Mouse (Mus musculus): ENCODE measurements at regions not wholly inside any gene's neighbourhood (a gene's known extent, or its start where the extent isn't known, plus 50 kb on each side); places are given as distances from the start of the nearest gene placed in this dataset.
A peak's percentile ranks its signal among the peaks of the same experiment; 100 is the strongest.

- H3K36me3 ChIP-seq (ENCODE audit: control insufficient read depth, insufficient read depth), result no peaks in the 10 kb centered on the region
- H3K9ac ChIP-seq (replicated peaks; ENCODE audit: low read depth, low read length), result no peak overlapping the region
- no peak overlapping the region for H3K27ac ChIP-seq (ENCODE audit: low read length)
- H3K9me3 ChIP-seq (ENCODE audit: control insufficient read depth, low read length), result no peaks in the 10 kb centered on the region
- no peaks in the 10 kb centered on the region for H3K27me3 ChIP-seq (replicated peaks; ENCODE audit: control insufficient read depth, insufficient read depth, low read length)
- no peak overlapping the region for H3K4me3 ChIP-seq (replicated peaks; ENCODE audit: low read length)
- WGBS, result 74% methylated on average over 7 of the region's 7 CpGs
- no peak for ATAC-seq
- no peaks in the 10 kb centered on the region for H3K4me1 ChIP-seq (replicated peaks; ENCODE audit: control insufficient read depth, insufficient read depth, low read length)
- no peak overlapping the region for H3K4me2 ChIP-seq (ENCODE audit: low read length)
These were observed 267.8 kb downstream of the Dhx15 start for GRCm38 (mm10) chr5:51922494-51922893.

- Histone ChIP-seq H3K27ac (ENCODE audit: low read length) (no peak overlapping the region), H3K4me3 (replicated peaks; ENCODE audit: low read length) (no peak overlapping the region), H3K9me3 (ENCODE audit: control insufficient read depth, low read length) (no peaks in the 10 kb centered on the region), H3K4me2 (ENCODE audit: low read length) (no peak overlapping the region), H3K4me1 (replicated peaks; ENCODE audit: control insufficient read depth, insufficient read depth, low read length) (peaks cover 2% of the 10 kb centered on the region; the same call in 1 of the 2 replicates), H3K36me3 (ENCODE audit: control insufficient read depth, insufficient read depth) (no peaks in the 10 kb centered on the region), H3K9ac (replicated peaks; ENCODE audit: low read depth, low read length) (no peak overlapping the region), H3K27me3 (replicated peaks; ENCODE audit: control insufficient read depth, insufficient read depth, low read length) (no peaks in the 10 kb centered on the region)
- 12% methylated on average over 4 of the region's 4 CpGs for WGBS
- no peak for ATAC-seq
These were observed 272.4 kb downstream of the Dhx15 start for GRCm38 (mm10) chr5:51917812-51918448.

GRCm38 (mm10) chr5:51914731-51915130 is 275.6 kb downstream of the Dhx15 start:
- WGBS, result 38% methylated on average over 6 of the region's 6 CpGs
- no peaks in the 10 kb centered on the region for H3K9me3 ChIP-seq (ENCODE audit: control insufficient read depth, low read length)
- H3K4me3 ChIP-seq (replicated peaks; ENCODE audit: low read length), result no peak overlapping the region
- H3K4me2 ChIP-seq (ENCODE audit: low read length), result no peak overlapping the region
- no peak overlapping the region for H3K9ac ChIP-seq (replicated peaks; ENCODE audit: low read depth, low read length)
- H3K4me1 ChIP-seq (replicated peaks; ENCODE audit: control insufficient read depth, insufficient read depth, low read length), result peaks cover 2% of the 10 kb centered on the region; the same call in 1 of the 2 replicates
- no peak; the same call in 1 of the 2 replicates for ATAC-seq
- H3K27me3 ChIP-seq (replicated peaks; ENCODE audit: control insufficient read depth, insufficient read depth, low read length), result no peaks in the 10 kb centered on the region
- no peak overlapping the region for H3K27ac ChIP-seq (ENCODE audit: low read length)
- no peaks in the 10 kb centered on the region for H3K36me3 ChIP-seq (ENCODE audit: control insufficient read depth, insufficient read depth)

DNA sequence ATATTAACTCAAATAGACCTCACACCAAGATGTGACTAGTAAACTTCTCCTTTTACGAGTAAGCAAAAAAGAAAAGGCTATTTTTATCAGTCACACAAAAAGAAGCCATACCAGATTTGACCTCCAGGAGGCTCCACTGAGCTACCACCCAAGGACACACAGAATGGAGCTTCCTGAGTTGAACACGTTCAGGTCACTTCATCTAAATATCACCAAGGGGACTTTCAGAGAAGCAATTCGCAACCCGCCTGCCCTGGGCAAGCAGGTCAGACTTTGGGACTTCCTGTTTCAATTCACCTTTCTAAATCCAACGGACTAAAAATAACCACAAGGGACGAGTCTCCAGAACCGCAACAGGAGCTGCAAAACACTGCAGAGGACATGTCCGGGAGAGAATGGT is 281.5 kb downstream of the Dhx15 start:
- no peaks in the 10 kb centered on the region for H3K4me1 ChIP-seq (replicated peaks; ENCODE audit: control insufficient read depth, insufficient read depth, low read length)
- H3K4me3 ChIP-seq (replicated peaks; ENCODE audit: low read length), result no peak overlapping the region
- no peak overlapping the region for H3K27ac ChIP-seq (ENCODE audit: low read length)
- 76% methylated on average over 8 of the region's 8 CpGs for WGBS
- ATAC-seq, result no peak
- H3K36me3 ChIP-seq (ENCODE audit: control insufficient read depth, insufficient read depth), result no peaks in the 10 kb centered on the region
- H3K9me3 ChIP-seq (ENCODE audit: control insufficient read depth, low read length), result no peaks in the 10 kb centered on the region
- H3K4me2 ChIP-seq (ENCODE audit: low read length), result no peak overlapping the region
- no peaks in the 10 kb centered on the region for H3K27me3 ChIP-seq (replicated peaks; ENCODE audit: control insufficient read depth, insufficient read depth, low read length)
- no peak overlapping the region for H3K9ac ChIP-seq (replicated peaks; ENCODE audit: low read depth, low read length)

- 83% methylated on average over 9 of the region's 9 CpGs for WGBS
- H3K27me3 ChIP-seq (replicated peaks; ENCODE audit: control insufficient read depth, insufficient read depth, low read length), result no peaks in the 10 kb centered on the region
- H3K9ac ChIP-seq (replicated peaks; ENCODE audit: low read depth, low read length), result no peak overlapping the region
- no peak for ATAC-seq
- no peaks in the 10 kb centered on the region for H3K9me3 ChIP-seq (ENCODE audit: control insufficient read depth, low read length)
- H3K4me1 ChIP-seq (replicated peaks; ENCODE audit: control insufficient read depth, insufficient read depth, low read length), result no peaks in the 10 kb centered on the region
- H3K36me3 ChIP-seq (ENCODE audit: control insufficient read depth, insufficient read depth), result no peaks in the 10 kb centered on the region
- no peak overlapping the region for H3K4me2 ChIP-seq (ENCODE audit: low read length)
- no peak overlapping the region for H3K4me3 ChIP-seq (replicated peaks; ENCODE audit: low read length)
- H3K27ac ChIP-seq (ENCODE audit: low read length), result no peak overlapping the region
These were observed 283.8 kb downstream of the Dhx15 start for GRCm38 (mm10) chr5:51906315-51907109.

GRCm38 (mm10) chr5:51894159-51894558 is 296.2 kb downstream of the Dhx15 start:
- ATAC-seq, result no peak
- H3K9me3 ChIP-seq (ENCODE audit: control insufficient read depth, low read length), result no peaks in the 10 kb centered on the region
- no peak overlapping the region for H3K4me2 ChIP-seq (ENCODE audit: low read length)
- H3K27ac ChIP-seq (ENCODE audit: low read length), result no peak overlapping the region
- no peak overlapping the region for H3K4me3 ChIP-seq (replicated peaks; ENCODE audit: low read length)
- H3K4me1 ChIP-seq (replicated peaks; ENCODE audit: control insufficient read depth, insufficient read depth, low read length), result no peaks in the 10 kb centered on the region
- H3K36me3 ChIP-seq (ENCODE audit: control insufficient read depth, insufficient read depth), result no peaks in the 10 kb centered on the region
- 69% methylated on average over 8 of the region's 8 CpGs for WGBS
- H3K27me3 ChIP-seq (replicated peaks; ENCODE audit: control insufficient read depth, insufficient read depth, low read length), result no peaks in the 10 kb centered on the region
- H3K9ac ChIP-seq (replicated peaks; ENCODE audit: low read depth, low read length), result no peak overlapping the region

DNA sequence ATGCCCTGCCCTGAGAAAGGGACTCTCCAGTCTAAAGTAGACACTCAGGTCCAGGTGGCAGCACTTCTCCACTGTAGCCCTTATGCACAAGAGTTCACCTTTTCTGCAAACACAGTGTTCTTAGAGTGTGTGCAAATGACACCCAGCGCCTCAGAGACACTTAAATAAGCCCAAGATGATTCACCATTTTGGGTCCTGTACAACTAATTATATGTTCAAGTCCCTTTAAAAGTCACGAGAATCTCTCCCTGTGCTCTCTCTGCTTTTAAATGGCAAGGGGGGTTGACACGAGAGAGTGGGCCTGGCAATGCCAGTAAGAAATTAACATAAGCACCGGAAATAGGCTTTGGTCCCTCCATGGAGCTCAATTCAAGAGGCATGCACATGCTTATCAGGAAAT is 299.0 kb downstream of the Dhx15 start:
- no peak for ATAC-seq

DNA sequence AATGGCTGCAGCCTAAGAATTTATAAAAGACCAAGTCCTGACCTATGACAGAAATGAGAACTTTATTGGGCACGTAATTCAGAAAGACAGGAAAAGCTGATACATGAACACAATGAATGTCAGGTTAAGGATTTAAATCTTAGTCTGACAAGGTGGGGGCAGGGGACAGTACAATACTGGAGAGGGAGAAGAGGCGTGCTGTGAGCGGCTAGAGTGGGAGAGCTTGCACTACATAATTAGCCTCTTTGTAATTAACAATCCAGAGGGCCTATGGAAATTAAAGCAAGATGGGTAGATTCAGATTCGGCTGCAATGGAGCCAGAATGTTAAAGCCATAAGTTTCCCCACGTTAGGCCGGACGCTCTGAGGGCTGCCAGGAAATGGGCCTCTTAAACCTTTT is 301.9 kb downstream of the Dhx15 start:
- Histone ChIP-seq H3K4me2 (ENCODE audit: low read length) (no peak overlapping the region), H3K27me3 (replicated peaks; ENCODE audit: control insufficient read depth, insufficient read depth, low read length) (no peaks in the 10 kb centered on the region), H3K9me3 (ENCODE audit: control insufficient read depth, low read length) (no peaks in the 10 kb centered on the region), H3K4me1 (replicated peaks; ENCODE audit: control insufficient read depth, insufficient read depth, low read length) (no peaks in the 10 kb centered on the region; the same call in 1 of the 2 replicates), H3K36me3 (ENCODE audit: control insufficient read depth, insufficient read depth) (no peaks in the 10 kb centered on the region), H3K27ac (ENCODE audit: low read length) (no peak overlapping the region), H3K9ac (replicated peaks; ENCODE audit: low read depth, low read length) (no peak overlapping the region), H3K4me3 (replicated peaks; ENCODE audit: low read length) (no peak overlapping the region)
- ATAC-seq, result 0 out of 2 replicates have a peak, but pooled peaks have one; percentile 49
- WGBS, result 9% methylated on average over 7 of the region's 7 CpGs

More for the DNA sequence above, 299.0 kb downstream of the Dhx15 start:
- no peak overlapping the region for H3K4me2 ChIP-seq (ENCODE audit: low read length)
- H3K9me3 ChIP-seq (ENCODE audit: control insufficient read depth, low read length), result no peaks in the 10 kb centered on the region
- WGBS, result 55% methylated on average over 4 of the region's 4 CpGs
- H3K36me3 ChIP-seq (ENCODE audit: control insufficient read depth, insufficient read depth), result no peaks in the 10 kb centered on the region
- H3K27me3 ChIP-seq (replicated peaks; ENCODE audit: control insufficient read depth, insufficient read depth, low read length), result no peaks in the 10 kb centered on the region
- H3K9ac ChIP-seq (replicated peaks; ENCODE audit: low read depth, low read length), result no peak overlapping the region
- H3K4me3 ChIP-seq (replicated peaks; ENCODE audit: low read length), result no peak overlapping the region
- H3K27ac ChIP-seq (ENCODE audit: low read length), result no peak overlapping the region
- H3K4me1 ChIP-seq (replicated peaks; ENCODE audit: control insufficient read depth, insufficient read depth, low read length), result no peaks in the 10 kb centered on the region; the same call in 1 of the 2 replicates

DNA sequence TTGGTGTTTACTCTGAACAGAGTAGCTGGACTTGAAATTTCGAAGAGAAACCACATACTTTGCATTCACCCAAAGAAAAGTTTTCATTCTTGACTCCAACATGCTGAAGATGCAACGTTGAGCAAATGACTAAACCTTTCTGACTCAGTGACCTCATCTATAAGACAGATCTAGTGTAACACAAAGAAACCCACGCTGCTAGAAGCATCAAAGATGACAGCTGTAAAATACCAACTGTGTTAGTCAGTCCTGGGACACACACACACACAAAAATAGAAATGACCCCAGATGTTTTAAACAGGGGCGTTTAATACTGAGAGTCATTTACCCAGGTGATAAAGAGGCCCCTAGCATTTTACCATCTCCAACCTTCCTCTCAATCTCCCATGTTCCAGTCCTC is 307.7 kb downstream of the Dhx15 start:
- no peak overlapping the region for H3K9ac ChIP-seq (replicated peaks; ENCODE audit: low read depth, low read length)
- H3K4me3 ChIP-seq (replicated peaks; ENCODE audit: low read length), result no peak overlapping the region
- H3K4me2 ChIP-seq (ENCODE audit: low read length), result no peak overlapping the region
- no peak for ATAC-seq
- no peak overlapping the region for H3K27ac ChIP-seq (ENCODE audit: low read length)
- H3K36me3 ChIP-seq (ENCODE audit: control insufficient read depth, insufficient read depth), result no peaks in the 10 kb centered on the region
- no peaks in the 10 kb centered on the region for H3K4me1 ChIP-seq (replicated peaks; ENCODE audit: control insufficient read depth, insufficient read depth, low read length)
- WGBS, result 72% methylated on average over 4 of the region's 4 CpGs
- H3K27me3 ChIP-seq (replicated peaks; ENCODE audit: control insufficient read depth, insufficient read depth, low read length), result no peaks in the 10 kb centered on the region
- H3K9me3 ChIP-seq (ENCODE audit: control insufficient read depth, low read length), result no peaks in the 10 kb centered on the region

Measured in forebrain, embryonic 16.5 days (tissue).